Mouse (Mus musculus) inflammation-experienced regulatory T-cells, adult 16 weeks (primary cell): ENCODE results near the gene Slc10a6. TPM values are rescaled to one million over a fixed set of nuclear protein-coding genes. Genes with fewer than 3 reads are reported as not detected.

Source experiments
- polyA plus RNA-seq: library from polyadenylated mRNA; unstranded; fragments of 100-300 nt; shearing (Covaris generic); gene quantifications from one replicate; pipeline ENCODE4 v1.2.1, GENCODE M21; 2017

Slc10a6 gene
- polyA plus RNA-seq, result not detected

GRCm38 (mm10) chr5:103629111-103629764 lies at the start of gene Slc10a6:
Gene Slc10a6 (minus strand): TSS chr5:103629403.

GRCm38 (mm10) chr5:103655346-103656118 lies 26.3 kb upstream of the Slc10a6 start, which contains the start of gene 1700016H13Rik:
Gene 1700016H13Rik (minus strand): TSS chr5:103656010.

Other genes with a start within 250 kb of the Slc10a6 start
- gene Ptpn13, start 204.2 kb downstream of the Slc10a6 start, polyA plus RNA-seq, result 31.1 TPM
- not detected for gene 1700016H13Rik, start 26.6 kb upstream of the Slc10a6 start, polyA plus RNA-seq
- gene Aff1, start 63.0 kb upstream of the Slc10a6 start, polyA plus RNA-seq, result 50.9 TPM